Mouse (Mus musculus): ENCODE measurements at regions not wholly inside any gene's neighbourhood (a gene's known extent, or its start where the extent isn't known, plus 50 kb on each side); places are given as distances from the start of the nearest gene placed in this dataset.

DNA sequence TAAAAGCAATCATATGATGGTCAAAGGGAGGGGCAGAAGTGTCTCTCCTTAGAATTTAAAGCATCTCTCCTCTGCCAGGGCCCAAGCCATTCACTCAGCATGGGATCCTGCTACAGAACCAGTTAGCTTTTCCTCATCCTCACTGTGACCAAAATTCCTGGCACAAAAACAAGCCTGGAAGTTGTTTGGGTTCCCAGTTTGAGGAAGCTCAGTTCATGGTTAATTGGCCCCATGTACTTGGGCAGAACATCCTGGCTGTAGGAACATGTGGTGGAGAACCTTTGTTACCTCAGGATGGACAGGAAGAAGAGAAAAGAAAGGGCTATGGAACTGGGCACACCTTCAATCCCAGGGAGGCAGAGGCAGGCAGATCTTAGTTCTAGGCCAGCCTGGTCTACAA, 52.4 kb upstream of the Mfge8 start:
- ChIA-PET CTCF (no interaction called here), POLR2A (interaction anchor here in 2 of 4 experiments (2.1 to 15.6 kb wide), 3 partner anchors 11 kb away, joined by 11 to 156 read pairs (median 26); no protein-coding TSS in a partner anchor)

DNA sequence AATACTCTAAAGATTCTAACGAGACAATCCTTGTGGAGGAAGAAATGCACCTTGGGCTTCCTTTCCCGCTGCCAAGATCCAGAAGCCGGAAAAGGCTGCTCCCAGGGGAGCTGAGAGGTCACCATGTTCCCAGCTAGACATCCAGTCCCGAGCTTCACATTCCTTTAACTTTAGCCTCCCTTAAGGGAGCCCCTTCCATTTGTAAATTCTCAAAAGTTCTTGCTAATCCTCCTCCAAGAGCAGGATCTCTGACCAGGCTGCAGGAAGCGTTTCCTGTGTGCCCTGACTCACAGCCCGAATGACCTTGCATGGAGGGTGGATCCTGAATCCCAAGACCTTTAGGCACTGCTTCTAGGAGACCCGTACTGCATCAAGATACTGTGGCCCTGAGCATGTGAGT, 53.5 kb upstream of the Mfge8 start:
- POLR2A ChIA-PET = interaction anchor here in 2 of 4 experiments (0.7 to 15.6 kb wide), 9 partner anchors 9 to 69 kb away, joined by 3 to 156 read pairs (median 5); partner anchors contain the start of gene Mfge8 (in 1 of the 2)
- CTCF ChIA-PET = interaction anchor here in 2 of 4 experiments (0.5 kb wide), 2 partner anchors 67 to 98 kb away, joined by 3 to 4 read pairs; no protein-coding TSS in a partner anchor

DNA sequence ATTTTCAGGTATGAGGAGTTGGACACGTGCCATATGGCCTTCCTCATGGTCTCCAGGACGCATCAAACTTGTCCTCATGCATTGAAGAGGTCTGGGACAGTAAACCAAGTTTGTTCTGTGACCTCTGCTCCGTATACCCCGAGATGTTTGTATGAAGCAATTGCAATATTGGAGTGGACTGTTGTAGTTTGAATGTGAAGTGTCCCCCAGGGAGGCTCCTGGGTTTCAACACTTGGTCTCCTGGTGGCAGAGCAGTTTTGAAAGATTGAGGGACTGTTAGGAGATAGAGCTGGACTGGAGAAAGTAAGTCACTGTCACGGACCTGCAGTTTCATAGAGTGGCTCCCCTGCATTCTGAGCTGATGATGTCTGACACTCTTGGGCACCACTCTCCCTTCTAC, 54.6 kb upstream of the Mfge8 start:
- POLR2A ChIA-PET = interaction anchor here in 2 of 4 experiments (1.7 to 15.6 kb wide), 5 partner anchors 8 to 55 kb away, joined by 3 to 156 read pairs (median 11); partner anchors contain the start of gene Mfge8 (in 1 of the 2)
- CTCF ChIA-PET = no interaction called here

DNA sequence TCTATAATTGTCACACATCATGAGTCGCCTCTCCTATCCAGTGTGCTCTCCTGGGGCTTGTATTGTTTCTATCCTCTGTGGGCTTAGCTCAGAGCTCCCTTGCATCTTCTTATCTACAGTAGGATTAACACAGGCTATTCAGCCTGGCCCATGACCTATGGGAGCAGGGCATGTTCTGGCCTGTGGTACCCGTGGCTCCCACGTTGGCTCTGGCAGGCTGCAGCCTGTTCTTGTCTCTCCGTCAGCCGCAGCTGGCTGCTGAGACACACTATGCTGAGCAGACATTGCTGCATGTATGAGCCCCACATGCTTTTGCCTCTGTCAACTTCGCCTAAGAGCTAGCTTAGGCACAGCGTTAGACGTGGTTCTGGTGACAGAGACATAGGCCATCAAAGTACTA, 58.3 kb upstream of the Mfge8 start:
- POLR2A ChIA-PET = interaction anchor here in 3 of 4 experiments (0.6 to 15.6 kb wide), 12 partner anchors 8 to 205 kb away, joined by 3 to 156 read pairs (median 6); partner anchors contain the start of gene Mfge8 (in 2 of the 3)
- CTCF ChIA-PET = interaction anchor here in 1 of 4 experiments (0.8 kb wide), 1 partner anchor 66 kb away, joined by 3 read pairs; no protein-coding TSS in a partner anchor

- ChIA-PET POLR2A (interaction anchor here (0.5 to 15.6 kb wide), 37 partner anchors 8 to 291 kb away, joined by 3 to 156 read pairs (median 5); partner anchors contain the start of genes Mfge8 (in 3 of the 4), Abhd2 (in 2 of the 4) and Hapln3 (in 1 of the 4)), CTCF (interaction anchor here in 3 of 4 experiments (0.5 to 1.3 kb wide), 4 partner anchors 18 to 136 kb away, joined by 3 to 4 read pairs (median 3); no protein-coding TSS in a partner anchor)
These were observed 61.7 kb upstream of the Mfge8 start for GRCm38 (mm10) chr7:79210376-79211215.

- ChIA-PET CTCF (interaction anchor here in 3 of 4 experiments (0.5 to 1.4 kb wide), 8 partner anchors 11 to 138 kb away, joined by 3 to 4 read pairs (median 3); no protein-coding TSS in a partner anchor), POLR2A (interaction anchor here (0.6 to 15.6 kb wide), 54 partner anchors 9 to 895 kb away, joined by 3 to 156 read pairs (median 4); partner anchors contain the start of genes Mfge8 (in 4 of the 4), Abhd2 (in 2 of the 4) and Hapln3 (in 1 of the 4))
These were observed 61.6 kb upstream of the Abhd2 start for GRCm38 (mm10) chr7:79211287-79211976.

GRCm38 (mm10) chr7:79212231-79212630, 60.8 kb upstream of the Abhd2 start:
- POLR2A ChIA-PET = interaction anchor here (0.5 to 15.6 kb wide), 37 partner anchors 8 to 281 kb away, joined by 3 to 156 read pairs (median 5); partner anchors contain the start of genes Mfge8 (in 4 of the 4) and Abhd2 (in 2 of the 4)
- CTCF ChIA-PET = interaction anchor here in 3 of 4 experiments (0.5 to 1.4 kb wide), 5 partner anchors 11 to 137 kb away, joined by 3 to 4 read pairs (median 3); no protein-coding TSS in a partner anchor

DNA sequence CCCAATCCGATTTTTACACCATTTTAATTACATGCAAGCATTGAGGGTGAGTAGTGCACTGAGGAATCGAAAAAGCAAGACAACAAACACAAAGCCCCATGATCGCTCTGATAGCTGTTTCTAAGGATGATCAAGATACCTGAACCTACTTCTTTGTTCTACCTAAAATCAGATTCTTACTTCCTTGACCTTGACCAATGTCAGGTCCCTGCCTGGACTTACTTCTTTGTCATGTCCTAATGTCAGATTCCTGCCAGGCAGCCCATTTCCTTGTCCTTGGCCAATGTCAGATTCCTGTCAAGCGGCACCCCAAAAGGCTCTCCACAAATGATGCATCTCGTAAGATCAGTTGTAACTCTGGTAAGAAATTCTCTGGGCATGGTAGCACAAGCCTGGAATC, 58.0 kb upstream of the Abhd2 start:
- POLR2A ChIA-PET = interaction anchor here in 2 of 4 experiments (0.7 to 5.8 kb wide), 5 partner anchors 8 to 58 kb away, joined by 3 to 78 read pairs (median 4); partner anchors contain the start of gene Abhd2 (in 1 of the 2)
- CTCF ChIA-PET = no interaction called here

- ChIA-PET POLR2A (interaction anchor here in 1 of 4 experiments (1.2 kb wide), 1 partner anchor 26 kb away, joined by 3 read pairs; no protein-coding TSS in a partner anchor), CTCF (no interaction called here)
These were observed 55.8 kb upstream of the Abhd2 start for GRCm38 (mm10) chr7:79217232-79217631.

GRCm38 (mm10) chr7:79222626-79223335, 50.2 kb upstream of the Abhd2 start:
- CTCF ChIA-PET = interaction anchor here (0.6 to 1.6 kb wide), 5 partner anchors 11 to 273 kb away, joined by 3 to 9 read pairs (median 4); no protein-coding TSS in a partner anchor
- POLR2A ChIA-PET = interaction anchor here in 3 of 4 experiments (0.6 to 6.9 kb wide), 20 partner anchors 10 to 393 kb away, joined by 3 to 78 read pairs (median 5); partner anchors contain the start of gene Mfge8 (in 2 of the 3)
